Mouse (Mus musculus): Measurements from ENCODE around the gene Apoa2.

DNA sequence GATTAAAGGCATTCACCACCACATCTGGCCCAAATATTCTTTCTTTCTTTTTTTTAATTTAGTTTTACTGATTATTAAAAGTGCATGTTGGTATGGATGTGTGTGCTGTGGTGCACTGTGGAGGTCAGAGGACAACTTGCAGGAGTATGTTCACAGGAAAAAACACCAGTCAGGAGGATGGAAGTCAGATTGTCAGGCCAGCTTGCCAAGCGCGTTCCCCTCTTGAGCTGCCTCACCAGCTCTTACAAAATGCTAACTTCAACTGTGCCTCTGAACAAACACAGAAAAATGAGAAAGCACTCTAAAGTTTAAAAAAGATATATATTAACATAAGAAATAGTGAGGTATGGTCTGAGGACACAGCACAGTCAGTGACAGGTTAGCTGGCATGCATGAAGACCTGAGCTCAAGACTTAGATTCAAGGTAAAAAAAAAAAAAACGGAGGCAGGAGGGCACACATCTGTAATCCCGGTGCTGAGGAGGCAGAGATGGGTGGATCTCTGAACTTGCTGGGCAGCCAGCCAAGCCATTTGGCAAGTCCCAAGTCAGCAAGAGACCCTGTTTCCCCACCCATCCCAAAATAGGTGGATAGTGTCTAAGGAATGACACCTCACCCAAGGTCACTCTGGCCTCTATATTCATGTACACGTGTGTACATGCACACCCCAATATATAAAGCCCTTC is 45.2 kb upstream of the Apoa2 start:
- TF ChIP-seq CTCF (conservative IDR thresholded peaks at IDR 0.05; ENCODE audit: insufficient read depth, insufficient read length, low read depth, low read length) (no peak), POLR2A (IDR thresholded peaks at IDR 0.05; ENCODE audit: low read depth, low read length) (no peak)
